Mouse (Mus musculus) small intestine, adult 2 months (tissue): ENCODE data around the gene Pex11a. TPM values are rescaled to one million over a fixed set of nuclear protein-coding genes. Genes with fewer than 3 reads are reported as not detected.
A peak's percentile ranks its signal among the peaks of the same experiment; 100 is the strongest.

ENCODE experiments used
- H3K27ac ChIP-seq: fragments of 200-500 bp; 2 replicates; pipeline ENCODE4 v1.5.1; 2012; ENCODE audit warnings: low read depth, low read length, control low read depth, inconsistent platforms; ENCODE audit not compliant: insufficient read depth
- H3K27me3 ChIP-seq: fragments of 200-500 bp; 2 replicates; pipeline ENCODE4 v1.6.1; 2012; ENCODE audit warnings: mild to moderate bottlenecking, moderate library complexity, low read length, inconsistent platforms; ENCODE audit not compliant: control insufficient read depth, insufficient read depth
- H3K36me3 ChIP-seq: fragments of 200-500 bp; 2 replicates; pipeline ENCODE4 v1.6.1; 2012; ENCODE audit warnings: mild to moderate bottlenecking, low read length, control low read depth, inconsistent platforms; ENCODE audit not compliant: control insufficient read depth, insufficient read depth
- H3K4me1 ChIP-seq: fragments of 200-500 bp; 2 replicates; pipeline ENCODE4 v1.6.1; 2012; ENCODE audit warnings: low read length, inconsistent platforms, mixed read lengths; ENCODE audit not compliant: control insufficient read depth, insufficient read depth, insufficient read length
- H3K4me3 ChIP-seq: fragments of 200-500 bp; 2 replicates; pipeline ENCODE4 v1.5.1; 2012; ENCODE audit warnings: low read depth, mild to moderate bottlenecking, control low read depth, inconsistent platforms, low read length, moderate library complexity
- CTCF ChIP-seq: fragments of 200-500 bp; IDR thresholded peaks from 2 replicates; pipeline ENCODE4 v1.5.1; 2012; ENCODE audit warnings: low read depth, mild to moderate bottlenecking, control low read depth, inconsistent platforms, low read length, moderate library complexity, mixed read lengths; ENCODE audit not compliant: insufficient replicate concordance, insufficient read length; ENCODE audit errors: extremely low read depth
- POLR2A ChIP-seq: fragments of 200-500 bp; IDR thresholded peaks from 2 replicates; pipeline ENCODE4 v1.6.1; 2012; ENCODE audit warnings: low read depth, mild to moderate bottlenecking, control low read depth, inconsistent platforms, low read length, moderate library complexity
- WGBS: fragments of 180-500 bp; shearing (Covaris S2); methylation state at CpG from one replicate; pipeline ENCODE4 v1.1.7; 2018; 5-methylcytosine and 5-hydroxymethylcytosine counted together
- polyA plus RNA-seq: library from polyadenylated mRNA; depleted of rRNA; stranded (reverse); fragments of >200 nt; gene quantifications from 2 replicates; pipeline ENCODE4 v1.2.3, GENCODE M21; 2012

Gene Pex11a
- polyA plus RNA-seq, 1 experiment: 17.9 TPM

DNA sequence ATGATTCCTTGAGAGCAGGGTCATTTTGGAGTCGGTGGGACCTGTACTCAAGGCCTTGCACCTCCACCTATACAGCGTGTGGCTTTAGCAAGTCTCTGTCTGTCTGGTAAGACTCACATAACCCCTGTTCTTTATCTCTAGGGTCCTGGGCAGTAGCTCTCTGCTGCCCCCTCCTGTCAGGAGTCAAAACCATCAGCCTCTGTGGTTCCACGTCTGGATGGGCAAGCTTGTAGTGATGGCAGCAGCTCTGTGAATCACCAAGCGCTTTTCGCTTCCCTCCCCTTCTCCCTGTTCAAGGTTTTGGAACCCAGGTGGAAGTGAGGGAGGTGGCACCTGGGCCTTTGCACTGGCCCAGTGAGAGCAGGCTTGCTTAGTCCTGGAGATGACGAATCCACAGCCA lies 14.7 kb downstream of the Pex11a start:
- TF ChIP-seq POLR2A: no peak
- peak; percentile 87; the same call in 1 of the 2 replicates for TF ChIP-seq CTCF
- 41% methylated on average over 6 of the region's 6 CpGs for WGBS
- no peaks in the 10 kb centered on the region for H3K27me3 ChIP-seq
- H3K36me3 ChIP-seq: no peaks in the 10 kb centered on the region
- no peak overlapping the region for H3K4me3 ChIP-seq
- H3K4me1 ChIP-seq: no peaks in the 10 kb centered on the region
- H3K27ac ChIP-seq: no peak overlapping the region

DNA sequence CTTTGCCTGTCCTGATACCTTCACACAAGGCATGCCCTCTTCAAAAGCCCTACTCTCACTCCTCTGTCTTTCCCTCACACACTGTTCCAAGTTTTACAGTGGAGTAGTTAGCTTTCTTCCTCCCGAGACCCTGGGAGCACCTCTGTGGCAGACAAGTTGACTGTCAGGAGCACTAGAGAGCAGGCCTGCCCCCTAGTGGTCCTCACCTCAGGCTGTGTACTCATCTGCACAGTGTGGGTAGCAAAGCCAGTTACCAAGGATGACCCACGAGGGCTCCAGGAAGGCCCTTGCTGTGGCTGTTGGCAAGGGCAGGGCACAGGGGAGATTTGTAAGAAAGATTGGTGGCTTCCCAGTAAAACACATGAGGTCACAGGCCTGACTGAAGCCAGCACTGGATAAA lies 15.8 kb downstream of the Pex11a start:
- Histone ChIP-seq H3K36me3 (no peaks in the 10 kb centered on the region), H3K27me3 (no peaks in the 10 kb centered on the region), H3K4me3 (no peak overlapping the region), H3K27ac (no peak overlapping the region), H3K4me1 (no peaks in the 10 kb centered on the region)
- WGBS: 11% methylated on average over 2 of the region's 2 CpGs
- TF ChIP-seq CTCF: peak; percentile 69; the same call in 1 of the 2 replicates
- no peak for TF ChIP-seq POLR2A

DNA sequence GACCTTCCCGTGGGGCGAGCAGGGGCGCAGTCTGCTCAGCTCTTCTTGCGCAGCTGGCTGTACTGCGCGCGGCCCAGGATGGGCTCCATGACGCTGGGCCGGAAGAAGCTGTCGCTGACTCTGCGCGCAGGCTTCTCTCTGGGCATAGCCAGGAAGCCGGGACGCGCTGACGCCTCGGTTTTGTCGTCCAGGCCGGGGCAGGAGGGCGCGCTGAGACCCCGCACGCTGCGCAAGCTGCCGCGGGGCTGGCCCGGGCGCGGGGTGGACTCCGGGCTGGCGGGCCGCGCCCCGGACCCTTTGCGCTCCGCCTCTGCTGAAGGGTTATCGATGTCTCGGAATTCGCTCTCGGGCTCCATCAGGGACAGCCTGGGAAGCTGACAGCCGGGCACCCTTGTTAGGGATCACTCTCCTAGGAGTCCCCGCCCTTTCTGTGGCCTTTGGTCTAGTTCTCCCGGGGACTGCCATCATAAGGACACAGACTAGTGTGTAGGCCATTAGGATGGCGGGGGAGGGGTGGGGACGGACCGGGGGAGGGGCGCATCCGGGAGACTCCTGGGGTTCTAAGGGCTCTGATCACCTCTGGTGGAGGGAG lies 21.4 kb downstream of the Pex11a start:
- Histone ChIP-seq H3K4me3 (peak overlapping the region; percentile 63), H3K36me3 (no peaks in the 10 kb centered on the region), H3K4me1 (peaks cover 3% of the 10 kb centered on the region; the same call in 1 of the 2 replicates), H3K27me3 (peaks cover 13% of the 10 kb centered on the region), H3K27ac (no peak overlapping the region)
- WGBS: under 1% methylated on average over 48 of the region's 48 CpGs
- TF ChIP-seq POLR2A (no peak), CTCF (no peak)

GRCm38 (mm10) chr7:79715187-79715981 lies 27.5 kb downstream of the Pex11a start, which contains the start of gene Kif7:
Gene Kif7 (minus strand): TSS chr7:79715720.
- WGBS: under 1% methylated on average over 54 of the region's 55 CpGs
- no peak for TF ChIP-seq POLR2A
- no peak for TF ChIP-seq CTCF
- Histone ChIP-seq H3K27me3 (peaks cover 27% of the 10 kb centered on the region), H3K4me1 (peaks cover 4% of the 10 kb centered on the region; the same call in 1 of the 2 replicates), H3K4me3 (peak within 1 kb of the TSS; percentile 81), H3K27ac (no peak within 1 kb of the TSS), H3K36me3 (no peaks in the 10 kb centered on the region)

DNA sequence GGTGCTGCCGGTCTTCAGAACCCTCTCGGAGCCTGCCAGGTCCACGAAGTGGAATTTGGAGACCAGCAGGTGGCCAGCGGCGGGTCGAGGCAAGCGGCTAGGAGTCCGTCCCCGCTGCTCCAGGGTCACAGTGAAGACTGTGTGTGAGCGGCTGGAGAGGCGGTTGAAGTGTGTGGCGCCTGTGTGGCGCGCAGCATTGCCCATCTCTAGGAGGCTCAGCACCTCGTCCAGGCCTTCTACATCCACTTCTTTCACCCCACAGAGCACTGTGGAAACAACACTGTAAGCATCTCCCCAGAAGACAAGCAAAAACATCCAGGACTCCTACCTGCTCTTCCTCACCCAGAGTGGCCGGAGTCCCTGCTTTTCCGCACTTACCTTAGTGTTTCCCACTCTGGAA lies 32.1 kb downstream of the Pex11a start:
- TF ChIP-seq POLR2A: no peak
- no peak for TF ChIP-seq CTCF
- peaks cover 17% of the 10 kb centered on the region for H3K27me3 ChIP-seq
- 74% methylated on average over 17 of the region's 17 CpGs for WGBS
- H3K36me3 ChIP-seq: no peaks in the 10 kb centered on the region
- H3K4me1 ChIP-seq: peaks cover 4% of the 10 kb centered on the region; the same call in 1 of the 2 replicates
- H3K27ac ChIP-seq: no peak overlapping the region
- no peak overlapping the region for H3K4me3 ChIP-seq

DNA sequence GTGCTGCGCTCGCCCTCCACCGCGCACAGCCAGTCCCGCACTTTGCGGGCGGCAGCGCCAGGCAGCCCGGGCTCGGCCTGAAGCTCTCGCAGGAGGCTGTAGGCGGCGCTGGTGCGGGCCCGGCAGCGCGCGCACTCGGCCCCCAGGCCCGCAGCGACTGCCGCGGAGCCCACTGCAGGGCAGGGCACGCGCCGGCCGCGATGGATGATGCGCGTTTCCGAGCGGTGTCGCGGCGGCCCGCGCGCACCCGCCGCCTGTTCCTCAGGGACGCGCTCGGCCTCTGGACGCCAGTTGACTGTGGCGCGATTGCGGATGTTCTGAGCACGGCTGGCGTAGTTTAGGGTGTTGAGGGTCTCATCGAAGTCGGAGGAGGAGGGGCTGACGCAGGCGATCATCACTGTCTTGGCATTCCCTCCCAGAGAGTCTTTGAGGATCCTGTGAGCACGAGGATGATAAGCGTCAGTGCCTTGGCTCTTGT lies 32.8 kb downstream of the Pex11a start:
- peak overlapping the region; percentile 42 for H3K4me3 ChIP-seq
- no peak overlapping the region for H3K27ac ChIP-seq
- H3K4me1 ChIP-seq: 0 out of 2 replicates have a peak, but pooled peaks cover under 1% of the 10 kb centered on the region
- WGBS: 8% methylated on average over 55 of the region's 55 CpGs
- H3K36me3 ChIP-seq: no peaks in the 10 kb centered on the region
- H3K27me3 ChIP-seq: peaks cover 12% of the 10 kb centered on the region
- TF ChIP-seq POLR2A: no peak
- TF ChIP-seq CTCF: no peak

GRCm38 (mm10) chr7:79705210-79705609 lies 37.7 kb downstream of the Pex11a start:
- H3K27me3 ChIP-seq: no peaks in the 10 kb centered on the region
- WGBS: 86% methylated on average over 5 of the region's 5 CpGs
- no peaks in the 10 kb centered on the region for H3K36me3 ChIP-seq
- TF ChIP-seq CTCF (no peak), POLR2A (no peak)
- no peak overlapping the region for H3K27ac ChIP-seq
- no peaks in the 10 kb centered on the region for H3K4me1 ChIP-seq
- no peak overlapping the region for H3K4me3 ChIP-seq
